Mouse (Mus musculus): Measurements from ENCODE around the gene Hint3.

The Hint3 gene

DNA sequence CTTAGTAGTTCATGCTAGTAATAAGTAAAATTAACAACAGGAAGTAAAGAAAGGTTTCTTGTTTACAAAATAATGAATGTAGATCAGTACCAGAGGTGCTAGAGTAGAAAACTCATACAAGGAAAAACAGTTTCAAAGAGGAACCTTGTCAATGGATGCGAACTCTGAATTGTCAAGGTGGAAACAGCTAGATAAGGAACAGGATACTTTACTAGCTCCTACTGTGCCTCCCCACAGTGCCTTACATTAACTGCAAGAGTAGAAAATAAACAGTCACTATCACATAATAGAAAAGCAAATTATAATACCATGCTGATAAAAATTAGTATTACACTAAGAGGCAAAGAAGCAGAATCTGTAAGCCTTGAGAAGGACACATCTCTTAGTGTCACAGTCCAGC, 43.7 kb downstream of the Hint3 start:
- DNase-seq: no peak

DNA sequence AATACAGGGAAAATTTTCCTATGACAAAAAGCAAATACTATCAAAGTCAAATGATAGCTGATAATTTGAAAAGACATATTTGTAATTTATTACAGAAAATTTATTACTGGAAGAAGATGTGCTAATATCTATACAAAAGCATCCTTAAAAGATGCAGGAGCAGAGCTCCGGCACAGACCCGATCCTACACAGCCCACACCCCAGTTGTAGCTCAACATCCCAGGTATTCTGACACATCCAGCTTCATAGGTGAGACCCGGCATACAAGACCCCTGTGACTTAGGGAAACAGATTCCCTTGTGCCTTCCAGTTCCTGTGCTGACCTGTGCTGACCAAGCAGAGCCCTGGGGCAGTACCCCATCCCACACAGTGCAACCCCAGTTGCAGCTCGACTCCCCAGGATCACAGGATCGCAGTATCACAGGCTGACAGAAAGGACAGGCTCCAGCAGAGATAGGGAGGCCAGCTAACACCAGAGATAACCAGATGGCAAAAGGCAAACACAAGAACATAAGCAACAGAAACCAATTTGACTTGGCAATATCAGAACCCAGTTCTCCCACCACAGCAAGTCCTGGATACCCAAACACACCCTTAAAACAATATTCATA, 51.7 kb downstream of the Hint3 start:
- DNase-seq: no peak

DNA sequence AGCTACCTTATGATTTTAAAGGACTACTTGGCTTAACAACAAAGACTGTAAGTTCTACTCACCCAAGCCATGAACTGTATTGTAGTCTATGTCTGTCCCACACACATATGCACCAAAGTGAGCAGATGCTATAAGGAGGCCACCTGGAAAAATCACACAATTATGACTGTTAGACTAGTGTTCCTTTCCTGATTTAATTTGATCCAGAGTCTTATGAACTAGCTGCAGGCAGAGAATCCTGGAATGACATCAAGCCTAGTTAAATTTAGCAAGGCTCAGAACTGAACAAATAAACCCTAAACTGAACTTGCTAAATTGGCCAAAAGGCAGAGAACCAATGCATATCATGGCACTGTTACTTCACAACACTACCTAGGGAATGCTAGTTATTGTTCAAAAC, 63.1 kb downstream of the Hint3 start:
- DNase-seq: no peak

- no peak for DNase-seq
Observed at GRCm38 (mm10) chr10:30564651-30565050, 64.8 kb downstream of the Hint3 start.

All from cerebellum, adult 9-11 months (tissue).